ENCODE assay signal across 39 mouse cellular contexts in the genomic region with DNA sequence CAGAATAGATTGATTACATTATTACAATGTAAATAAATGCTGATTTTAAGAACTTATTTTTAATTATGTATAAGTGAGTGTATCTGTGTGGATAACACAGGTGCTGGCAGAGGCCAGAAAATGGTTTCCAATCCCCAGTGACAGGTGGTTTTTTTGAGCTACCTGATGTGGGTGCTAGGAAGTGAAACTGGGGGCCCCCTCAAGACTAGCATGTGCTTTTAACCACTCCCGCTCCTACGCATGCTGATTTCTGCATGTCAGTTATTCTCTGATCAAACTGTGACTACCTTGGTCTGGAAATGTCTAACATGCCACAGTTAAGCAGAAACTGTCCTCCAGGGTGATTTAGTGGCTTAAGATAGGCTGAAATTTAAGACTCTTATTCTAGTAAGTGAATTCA. TPM values are rescaled to one million over a fixed set of nuclear protein-coding genes. Genes with fewer than 3 reads are reported as not detected.
DNase-seq lines count a peak whose midpoint lies in the region; ATAC-seq and TF ChIP-seq lines count a peak whose summit lies in the region.
"Had no signal": no experiment of that assay in that cellular context is flagged by ENCODE, and none has a peak within 500 bp of the region (broad histone marks: within the 10 kb centered on the region; RNA-seq: fewer than 3 reads in every experiment).

No protein-coding gene starts in this region.

- 0 out of 2 replicates have a peak overlapping the region, but pooled peaks have one; percentile 7 for H3K4me2 ChIP-seq in CH12.LX (ENCODE audit: insufficient read depth, low read depth, poor library complexity, severe bottlenecking)
- H3K4me2 ChIP-seq: embryonic facial prominence, embryonic 13.5 days; forebrain, embryonic 15.5 days; heart, embryonic 12.5 days; kidney, embryonic 15.5 days; liver, embryonic 12.5 days; midbrain, embryonic 12.5 days; neural tube, embryonic 13.5 days had no signal

- ATAC-seq in cerebellum, adult (ENCODE audit: insufficient number of reproducible peaks, low FRiP score, low TSS enrichment), result no peak
- ATAC-seq: forebrain, embryonic 15.5 days; hindbrain, embryonic 16.5 days; intestine, postnatal 0 days; liver, embryonic 12.5 days; lung, postnatal 0 days had no signal

- TF ChIP-seq POLR2A in CH12.LX (IDR thresholded peaks at IDR 0.05; ENCODE audit: low read depth, low read length), result 0 out of 2 replicates have a peak, but pooled peaks have one; percentile 6

- DNase-seq in spleen, adult 12 weeks (ENCODE audit: low spot score), result peak; percentile 4
- DNase-seq in spleen, postnatal 10 days (ENCODE audit: low spot score in 2 of 2), result no peak
- DNase-seq in CD4-positive helper T cell, adult 2 months (ENCODE audit: low read depth, low spot score), result peak; percentile 39
- DNase-seq in CH12.LX (ENCODE audit: extremely low read depth), result peak; percentile 75
- DNase-seq in splenic B cell, adult 2 months (ENCODE audit: low read depth, low spot score), result peak; percentile 83
- no peak for DNase-seq in testis, postnatal 14 days (ENCODE audit: low spot score)
- DNase-seq: adrenal gland, adult 8-10 months; cerebellum, adult 11-12 months; cerebellum, adult 9-11 months; gastrocnemius, adult 2 months; gastrocnemius, postnatal 36 days; heart, adult 2 months; left cerebral cortex, postnatal 4 days; lung, adult 18-20 months; lung, postnatal 4 days; retina, postnatal 1 day; right cerebral cortex, postnatal 14 days; thymus, adult 18-20 months; thymus, postnatal 25 days had no signal

- peaks cover 80% of the 10 kb centered on the region for H3K79me2 ChIP-seq in CH12.LX (replicated peaks; ENCODE audit: control insufficient read depth, extremely low read depth, insufficient read depth, poor library complexity, severe bottlenecking)

- TF ChIP-seq EP300 in CH12.LX (IDR thresholded peaks at IDR 0.05; ENCODE audit: low read length), result peak; percentile 98

- dilution Hi-C loops in CH12.LX (cut with MboI; ENCODE audit: extremely low pct_ligation_motif_present, extremely low pct_unique_long_range_greater_than_20kb, low sequenced_read_pairs), result no loop called here

- no peak overlapping the region for H3K9ac ChIP-seq in CH12.LX (ENCODE audit: insufficient read depth, low read depth)
- H3K9ac ChIP-seq: embryonic facial prominence, embryonic 13.5 days; forebrain, embryonic 15.5 days; heart, embryonic 12.5 days; kidney, embryonic 15.5 days; liver, embryonic 12.5 days; midbrain, embryonic 12.5 days; neural tube, embryonic 13.5 days had no signal

- peaks cover 12 to 82% of the 10 kb centered on the region in 2 experiments for H3K4me1 ChIP-seq in CH12.LX (ENCODE audit: control insufficient read depth in 1 of 2, insufficient read depth in 2 of 2)
- H3K4me1 ChIP-seq: embryonic facial prominence, embryonic 13.5 days; forebrain, embryonic 10.5 days; forebrain, embryonic 15.5 days; kidney, embryonic 15.5 days; midbrain, embryonic 12.5 days had no signal

- in situ Hi-C loops in CH12.LX (cut with MboI; ENCODE audit: low pct_ligation_motif_present, low pct_unique_long_range_greater_than_20kb, low sequenced_read_pairs), result no loop called here

- no peak overlapping the region for H3K27ac ChIP-seq in CH12.LX (ENCODE audit: insufficient read depth, low read depth)
- H3K27ac ChIP-seq: embryonic facial prominence, embryonic 13.5 days; forebrain, embryonic 10.5 days; forebrain, embryonic 15.5 days; gastrocnemius, adult 2 months; heart, adult 2 months; kidney, embryonic 15.5 days; liver, embryonic 12.5 days; midbrain, embryonic 12.5 days; neural tube, embryonic 13.5 days had no signal

- no peaks in the 10 kb centered on the region for H3K27me3 ChIP-seq in CH12.LX (replicated peaks)
- no peaks in the 10 kb centered on the region for H3K27me3 ChIP-seq in splenic B cell, adult 2 months (ENCODE audit: control insufficient read depth, insufficient read depth, low read length, poor library complexity, severe bottlenecking)
- H3K27me3 ChIP-seq: embryonic facial prominence, embryonic 13.5 days; forebrain, embryonic 15.5 days; heart, embryonic 12.5 days; kidney, embryonic 15.5 days; liver, embryonic 12.5 days; megakaryocyte, embryonic 14.5 days; midbrain, embryonic 12.5 days; neural tube, embryonic 13.5 days had no signal

- peaks cover 33 to 72% of the 10 kb centered on the region in 2 experiments for H3K36me3 ChIP-seq in CH12.LX (replicated peaks in 1 of 2; ENCODE audit: control insufficient read depth in 1 of 2, insufficient read depth in 1 of 2, low read length in 1 of 2)
- H3K36me3 ChIP-seq in splenic B cell, adult 2 months (ENCODE audit: control insufficient read depth, insufficient read depth, low read length, poor library complexity, severe bottlenecking), result peaks cover 8% of the 10 kb centered on the region; the same call in 1 of the 2 replicates

- H3K4me3 ChIP-seq in CH12.LX (replicated peaks in 1 of 3; ENCODE audit: low read depth in 2 of 3, low read length in 2 of 3, poor library complexity in 1 of 3), result no peak overlapping the region
- H3K4me3 ChIP-seq: embryonic facial prominence, embryonic 13.5 days; forebrain, embryonic 10.5 days; forebrain, embryonic 15.5 days; gastrocnemius, adult 2 months; heart, adult 2 months; heart, embryonic 12.5 days; kidney, embryonic 15.5 days; liver, embryonic 12.5 days; megakaryocyte, embryonic 14.5 days; midbrain, embryonic 12.5 days; myocyte; neural tube, embryonic 13.5 days had no signal

- TF ChIP-seq RAD21 in CH12.LX (IDR thresholded peaks at IDR 0.05; ENCODE audit: low read depth, low read length), result no peak

- TF ChIP-seq CTCF in CH12.LX (conservative IDR thresholded peaks at IDR 0.05 in 1 of 2, IDR thresholded peaks at IDR 0.05 in 1 of 2; ENCODE audit: low read depth in 2 of 2, low read length in 2 of 2), result no peak

- no peaks in the 10 kb centered on the region for H3K9me3 ChIP-seq in CH12.LX (replicated peaks; ENCODE audit: low read length)
- H3K9me3 ChIP-seq: embryonic facial prominence, embryonic 13.5 days; forebrain, embryonic 10.5 days; forebrain, embryonic 15.5 days; heart, embryonic 12.5 days; kidney, embryonic 15.5 days; liver, embryonic 12.5 days; megakaryocyte, embryonic 14.5 days; midbrain, embryonic 12.5 days; neural tube, embryonic 13.5 days had no signal

TF ChIP-seq in CH12.LX, 34 proteins besides CTCF, POLR2A, EP300 and RAD21 (continues in another document):
- no peak for TF ChIP-seq KAT2A (IDR thresholded peaks at IDR 0.05; ENCODE audit: insufficient replicate concordance, low read length)
- no peak for TF ChIP-seq ZC3H11A (IDR thresholded peaks at IDR 0.05; ENCODE audit: low read depth, low read length)
- TF ChIP-seq MEF2A (IDR thresholded peaks at IDR 0.05; ENCODE audit: borderline replicate concordance, low read depth, low read length), result peak; percentile 84
- TF ChIP-seq JUND (conservative IDR thresholded peaks at IDR 0.05; ENCODE audit: low read depth, low read length), result no peak
- TF ChIP-seq POLR2AphosphoS2 (IDR thresholded peaks at IDR 0.05; ENCODE audit: low read depth, low read length), result no peak
- TF ChIP-seq JUN (IDR thresholded peaks at IDR 0.05; ENCODE audit: insufficient read depth, low read depth, low read length), result peak; percentile 34; the same call in 1 of the 2 replicates
- TF ChIP-seq ZMIZ1 (IDR thresholded peaks at IDR 0.05; ENCODE audit: low read depth, low read length), result no peak
- TF ChIP-seq BHLHE40 (IDR thresholded peaks at IDR 0.05; ENCODE audit: low read depth, low read length), result peak; percentile 96
- peak; percentile 93 for TF ChIP-seq TCF12 (IDR thresholded peaks at IDR 0.05; ENCODE audit: low read depth, low read length)
- no peak for TF ChIP-seq ZKSCAN1 (IDR thresholded peaks at IDR 0.05; ENCODE audit: borderline replicate concordance, low read depth, low read length)
- TF ChIP-seq CHD2 (IDR thresholded peaks at IDR 0.05; ENCODE audit: low read length), result peak; percentile 59; the same call in 1 of the 2 replicates
- peak; percentile 80 for TF ChIP-seq ZNF384 (IDR thresholded peaks at IDR 0.05; ENCODE audit: low read depth, low read length)
- peak; percentile 97 for TF ChIP-seq MAX (IDR thresholded peaks at IDR 0.05; ENCODE audit: low read length)
- no peak for TF ChIP-seq NRF1 (IDR thresholded peaks at IDR 0.05; ENCODE audit: low read depth, low read length)
- TF ChIP-seq MYC (IDR thresholded peaks at IDR 0.05; ENCODE audit: low read depth, low read length), result peak; percentile 99
- no peak for TF ChIP-seq USF1 (IDR thresholded peaks at IDR 0.05; ENCODE audit: low read depth, low read length)
- TF ChIP-seq MXI1 (IDR thresholded peaks at IDR 0.05; ENCODE audit: low read depth, low read length), result peak; percentile 91
- TF ChIP-seq TBP (conservative IDR thresholded peaks at IDR 0.05; ENCODE audit: low read depth, low read length), result no peak
- peak; percentile 77 for TF ChIP-seq ETS1 (conservative IDR thresholded peaks at IDR 0.05; ENCODE audit: low read depth, low read length)
- no peak for TF ChIP-seq GABPA (IDR thresholded peaks at IDR 0.05; ENCODE audit: insufficient replicate concordance, low read depth, low read length)
- peak; percentile 71; the same call in 1 of the 2 replicates for TF ChIP-seq MAFK (IDR thresholded peaks at IDR 0.05; ENCODE audit: insufficient replicate concordance, low read length)
- TF ChIP-seq UBTF (IDR thresholded peaks at IDR 0.05; ENCODE audit: low read depth, low read length), result no peak
- TF ChIP-seq E2F4 (IDR thresholded peaks at IDR 0.05; ENCODE audit: insufficient replicate concordance, low read depth, low read length), result no peak
- TF ChIP-seq ELF1 (IDR thresholded peaks at IDR 0.05; ENCODE audit: low read depth, low read length), result peak; percentile 31; the same call in 1 of the 2 replicates
- TF ChIP-seq IRF4 (IDR thresholded peaks at IDR 0.05; ENCODE audit: low read depth, low read length), result peak; percentile 98
- TF ChIP-seq MAZ (IDR thresholded peaks at IDR 0.05; ENCODE audit: low read depth, low read length), result peak; percentile 57; the same call in 1 of the 2 replicates
- TF ChIP-seq USF2 (conservative IDR thresholded peaks at IDR 0.05; ENCODE audit: low read depth, low read length), result no peak
- TF ChIP-seq SMC3 (IDR thresholded peaks at IDR 0.05; ENCODE audit: low read depth, low read length), result no peak
- peak; percentile 82; the same call in 1 of the 2 replicates for TF ChIP-seq RCOR1 (conservative IDR thresholded peaks at IDR 0.05; ENCODE audit: low read depth, low read length)
- peak; percentile 89 for TF ChIP-seq SIN3A (IDR thresholded peaks at IDR 0.05; ENCODE audit: low read length)
- TF ChIP-seq PAX5 (IDR thresholded peaks at IDR 0.05; ENCODE audit: low read length), result no peak
- TF ChIP-seq NELFE (IDR thresholded peaks at IDR 0.05; ENCODE audit: low read depth, low read length), result no peak

RNA-seq across cellular contexts. Expression of gene Cnot6, which starts 16.1 kb away (rescaled TPM):
- total RNA-seq in CH12.LX (2012; rRNA removed) (32.4 and 39.2 TPM in 2 replicates), CH12.LX (2014; rRNA removed) (90.8 and 102 TPM in 2 replicates)
- polyA plus RNA-seq in CH12.LX (2012; ENCODE audit: insufficient read length, low read depth), result 75.2 and 85.0 TPM in 2 replicates

RNA-seq across cellular contexts. Expression of gene Scgb3a1, which starts 33.1 kb away (rescaled TPM):
- not detected in 2 replicates for total RNA-seq in CH12.LX (2012; rRNA removed)
- not detected in 2 replicates for total RNA-seq in CH12.LX (2014; rRNA removed)
- not detected in 2 replicates for polyA plus RNA-seq in CH12.LX (2012; ENCODE audit: insufficient read length, low read depth)
- total RNA-seq: adrenal gland, adult 8-10 months; gastrocnemius, adult 2 months; gastrocnemius, postnatal 36 days; layer of hippocampus, adult 18-20 months; left cerebral cortex, adult 8-10 months; left cerebral cortex, postnatal 4 days; midbrain, postnatal 0 days had no signal
- polyA plus RNA-seq: embryonic facial prominence, embryonic 13.5 days; forebrain, embryonic 10.5 days; forebrain, embryonic 15.5 days; hindbrain, embryonic 11.5 days; hindbrain, embryonic 16.5 days; kidney, embryonic 15.5 days; limb, embryonic 14.5 days; liver, embryonic 12.5 days; midbrain, embryonic 12.5 days; myocyte; neural tube, embryonic 13.5 days; stomach, embryonic 16.5 days had no signal

Comparison
In these comparisons a context has a peak if more than half of its experiments do, and no peak if none do; other contexts are left out.
1. DNase-seq: peak in spleen, adult 12 weeks (single experiment), CD4-positive helper T cell, adult 2 months (single experiment), CH12.LX (single experiment) and splenic B cell, adult 2 months (single experiment); none in spleen, postnatal 10 days (0 of 2) and testis, postnatal 14 days (single experiment).